Mouse (Mus musculus): ENCODE measurements around the gene Pigs.

The Pigs gene

GRCm38 (mm10) chr11:78327634-78328511, at the start of gene Pigs:
Gene Pigs (plus strand): TSS chr11:78328415.
- DNase-seq (ENCODE audit: low read depth, low spot score) = peak; percentile 88

GRCm38 (mm10) chr11:78278853-78279252, 49.4 kb upstream of the Pigs start:
- DNase-seq (ENCODE audit: low read depth, low spot score) = no peak

GRCm38 (mm10) chr11:78279586-78279985, 48.6 kb upstream of the Pigs start:
- DNase-seq (ENCODE audit: low read depth, low spot score) = no peak

- DNase-seq (ENCODE audit: low read depth, low spot score) = no peak
These were observed 39.0 kb upstream of the Pigs start for GRCm38 (mm10) chr11:78289146-78289763.

GRCm38 (mm10) chr11:78290654-78291053, 37.6 kb upstream of the Pigs start, which contains the start of gene BC030499:
Gene BC030499 (plus strand): TSS chr11:78290841.
- no peak for DNase-seq (ENCODE audit: low read depth, low spot score)

GRCm38 (mm10) chr11:78294585-78294984, 33.6 kb upstream of the Pigs start:
- DNase-seq (ENCODE audit: low read depth, low spot score) = no peak

GRCm38 (mm10) chr11:78300917-78301316, 27.3 kb upstream of the Pigs start:
- no peak for DNase-seq (ENCODE audit: low read depth, low spot score)

GRCm38 (mm10) chr11:78301357-78302084, 26.7 kb upstream of the Pigs start, which contains the start of gene Spag5:
Gene Spag5 (plus strand): TSS chr11:78301529.
- DNase-seq (ENCODE audit: low read depth, low spot score) = peak; percentile 80

GRCm38 (mm10) chr11:78305272-78305671, 22.9 kb upstream of the Pigs start:
- no peak for DNase-seq (ENCODE audit: low read depth, low spot score)

- no peak for DNase-seq (ENCODE audit: low read depth, low spot score)
These were observed 17.2 kb upstream of the Pigs start for GRCm38 (mm10) chr11:78310861-78311511.

GRCm38 (mm10) chr11:78313662-78314061, 14.6 kb upstream of the Pigs start:
- no peak for DNase-seq (ENCODE audit: low read depth, low spot score)

- no peak for DNase-seq (ENCODE audit: low read depth, low spot score)
These were observed 9.8 kb upstream of the Pigs start for GRCm38 (mm10) chr11:78318411-78318810.

GRCm38 (mm10) chr11:78322076-78322831, 6.0 kb upstream of the Pigs start:
- no peak for DNase-seq (ENCODE audit: low read depth, low spot score)

- peak; percentile 65 for DNase-seq (ENCODE audit: low read depth, low spot score)
These were observed 5.4 kb upstream of the Pigs start, which contains the start of gene Aldoc for GRCm38 (mm10) chr11:78322860-78323259. Gene Aldoc (plus strand): TSS chr11:78322968.

- no peak for DNase-seq (ENCODE audit: low read depth, low spot score)
These were observed 4.0 kb upstream of the Pigs start for GRCm38 (mm10) chr11:78324000-78324785.

- no peak for DNase-seq (ENCODE audit: low read depth, low spot score)
These were observed 3.2 kb upstream of the Pigs start for GRCm38 (mm10) chr11:78324965-78325364.

GRCm38 (mm10) chr11:78327215-78327614, 1.0 kb upstream of the Pigs start:
- no peak for DNase-seq (ENCODE audit: low read depth, low spot score)

GRCm38 (mm10) chr11:78328512-78329056, 369 bp downstream of the Pigs start:
- DNase-seq (ENCODE audit: low read depth, low spot score) = no peak

GRCm38 (mm10) chr11:78332676-78333075, 4.5 kb downstream of the Pigs start:
- DNase-seq (ENCODE audit: low read depth, low spot score) = no peak

- DNase-seq (ENCODE audit: low read depth, low spot score) = no peak
These were observed 5.8 kb downstream of the Pigs start for GRCm38 (mm10) chr11:78333992-78334391.
